Mouse (Mus musculus): Measurements from ENCODE around the gene Zfp383. TPM values are rescaled to one million over a fixed set of nuclear protein-coding genes. Genes with fewer than 3 reads are reported as not detected.

The Zfp383 gene
- polyA plus RNA-seq, 1 experiment from 2014 or later = 3.2 TPM

- H3K4me1 ChIP-seq (ENCODE audit: control insufficient read depth, insufficient read depth, low read length) = peaks cover 10% of the 10 kb centered on the region
- H3K4me2 ChIP-seq (ENCODE audit: low read depth, low read length) = peak overlapping the region; percentile 40
- 81% methylated on average over 4 of the region's 4 CpGs for WGBS
- H3K27ac ChIP-seq (ENCODE audit: low read length) = peak overlapping the region; percentile 87
- H3K36me3 ChIP-seq (ENCODE audit: control insufficient read depth, insufficient read depth) = peaks cover 29% of the 10 kb centered on the region
- no peak overlapping the region for H3K4me3 ChIP-seq (ENCODE audit: low read length)
- no peak for ATAC-seq (replicated peaks; ENCODE audit: extremely low read depth, insufficient read depth, low FRiP score)
- H3K9ac ChIP-seq (ENCODE audit: low read length) = peak overlapping the region; percentile 42
- H3K27me3 ChIP-seq (ENCODE audit: control insufficient read depth, insufficient read depth, low read length) = no peaks in the 10 kb centered on the region
- peaks cover 11% of the 10 kb centered on the region for H3K9me3 ChIP-seq (replicated peaks; ENCODE audit: control insufficient read depth, low read length)
These were observed 10.0 kb downstream of the Zfp383 start for GRCm38 (mm10) chr7:29918062-29918453.

GRCm38 (mm10) chr7:29921439-29922093, 13.5 kb downstream of the Zfp383 start:
- no peak overlapping the region for H3K4me2 ChIP-seq (ENCODE audit: low read depth, low read length)
- no peak for ATAC-seq (replicated peaks; ENCODE audit: extremely low read depth, insufficient read depth, low FRiP score)
- WGBS = 60% methylated on average over 6 of the region's 6 CpGs
- peaks cover 10% of the 10 kb centered on the region for H3K4me1 ChIP-seq (ENCODE audit: control insufficient read depth, insufficient read depth, low read length)
- H3K9me3 ChIP-seq (replicated peaks; ENCODE audit: control insufficient read depth, low read length) = no peaks in the 10 kb centered on the region
- no peak overlapping the region for H3K4me3 ChIP-seq (ENCODE audit: low read length)
- H3K27me3 ChIP-seq (ENCODE audit: control insufficient read depth, insufficient read depth, low read length) = no peaks in the 10 kb centered on the region
- H3K36me3 ChIP-seq (ENCODE audit: control insufficient read depth, insufficient read depth) = no peaks in the 10 kb centered on the region
- H3K9ac ChIP-seq (ENCODE audit: low read length) = no peak overlapping the region
- no peak overlapping the region for H3K27ac ChIP-seq (ENCODE audit: low read length)

GRCm38 (mm10) chr7:29922780-29923179, 14.8 kb downstream of the Zfp383 start:
- Histone ChIP-seq H3K9me3 (replicated peaks; ENCODE audit: control insufficient read depth, low read length) (no peaks in the 10 kb centered on the region), H3K4me2 (ENCODE audit: low read depth, low read length) (no peak overlapping the region), H3K4me3 (ENCODE audit: low read length) (no peak overlapping the region), H3K27me3 (ENCODE audit: control insufficient read depth, insufficient read depth, low read length) (no peaks in the 10 kb centered on the region), H3K36me3 (ENCODE audit: control insufficient read depth, insufficient read depth) (no peaks in the 10 kb centered on the region), H3K4me1 (ENCODE audit: control insufficient read depth, insufficient read depth, low read length) (peaks cover 4% of the 10 kb centered on the region), H3K9ac (ENCODE audit: low read length) (no peak overlapping the region), H3K27ac (ENCODE audit: low read length) (no peak overlapping the region)
- ATAC-seq (replicated peaks; ENCODE audit: extremely low read depth, insufficient read depth, low FRiP score) = no peak
- WGBS = 68% methylated on average over 2 of the region's 2 CpGs

DNA sequence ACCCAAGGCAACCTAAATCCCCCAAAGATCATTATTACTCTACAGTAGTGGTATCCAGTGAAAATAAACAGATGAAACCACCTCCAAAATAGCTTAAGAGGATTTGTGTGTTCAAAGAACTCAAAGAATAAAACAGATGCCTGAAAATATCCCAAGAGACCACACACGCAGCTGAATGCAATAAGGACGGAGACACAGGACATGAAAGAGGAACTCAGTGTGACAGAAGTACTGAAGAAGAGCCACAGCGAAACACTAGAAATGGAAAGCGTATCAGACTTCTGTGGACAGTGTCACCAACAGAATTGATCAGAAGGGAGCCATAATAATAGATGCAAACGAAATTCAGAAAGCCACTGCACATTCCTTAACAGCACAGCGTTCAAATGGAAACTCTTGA, 30.8 kb downstream of the Zfp383 start:
- Histone ChIP-seq H3K36me3 (ENCODE audit: control insufficient read depth, insufficient read depth) (peaks cover 36% of the 10 kb centered on the region), H3K9me3 (replicated peaks; ENCODE audit: control insufficient read depth, low read length) (no peaks in the 10 kb centered on the region), H3K27ac (ENCODE audit: low read length) (no peak overlapping the region), H3K4me1 (ENCODE audit: control insufficient read depth, insufficient read depth, low read length) (peaks cover 6% of the 10 kb centered on the region; the same call in 1 of the 2 replicates), H3K4me2 (ENCODE audit: low read depth, low read length) (no peak overlapping the region), H3K27me3 (ENCODE audit: control insufficient read depth, insufficient read depth, low read length) (no peaks in the 10 kb centered on the region), H3K9ac (ENCODE audit: low read length) (no peak overlapping the region), H3K4me3 (ENCODE audit: low read length) (no peak overlapping the region)
- no peak for ATAC-seq (replicated peaks; ENCODE audit: extremely low read depth, insufficient read depth, low FRiP score)
- 81% methylated on average over 6 of the region's 6 CpGs for WGBS

DNA sequence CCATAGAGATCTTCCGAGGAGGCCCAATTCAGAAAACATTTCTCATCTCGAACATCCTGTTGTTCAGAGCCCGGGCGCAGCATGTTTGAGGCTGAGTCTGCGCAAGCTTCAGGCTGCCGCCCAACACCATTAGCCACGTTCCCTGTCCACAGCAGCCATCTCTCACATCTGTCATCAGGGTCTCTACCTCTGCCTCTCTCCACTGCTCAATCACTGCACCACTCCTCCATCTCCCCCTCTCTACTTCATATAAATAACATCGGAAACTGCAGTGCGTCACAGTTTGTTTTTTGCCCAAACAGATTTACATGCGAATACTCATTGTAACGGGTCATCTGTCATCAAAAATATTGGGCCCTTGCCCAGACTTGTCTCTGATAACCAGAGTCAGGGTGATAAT, 33.0 kb downstream of the Zfp383 start:
- no peak overlapping the region; the same call in 1 of the 2 replicates for H3K9ac ChIP-seq (ENCODE audit: low read length)
- H3K4me2 ChIP-seq (ENCODE audit: low read depth, low read length) = no peak overlapping the region
- H3K36me3 ChIP-seq (ENCODE audit: control insufficient read depth, insufficient read depth) = peaks cover 15% of the 10 kb centered on the region
- no peak overlapping the region for H3K4me3 ChIP-seq (ENCODE audit: low read length)
- no peaks in the 10 kb centered on the region for H3K9me3 ChIP-seq (replicated peaks; ENCODE audit: control insufficient read depth, low read length)
- no peaks in the 10 kb centered on the region for H3K27me3 ChIP-seq (ENCODE audit: control insufficient read depth, insufficient read depth, low read length)
- WGBS = 49% methylated on average over 11 of the region's 11 CpGs
- H3K4me1 ChIP-seq (ENCODE audit: control insufficient read depth, insufficient read depth, low read length) = peaks cover 6% of the 10 kb centered on the region; the same call in 1 of the 2 replicates
- H3K27ac ChIP-seq (ENCODE audit: low read length) = 0 out of 2 replicates have a peak overlapping the region, but pooled peaks have one; percentile 10
- ATAC-seq (replicated peaks; ENCODE audit: extremely low read depth, insufficient read depth, low FRiP score) = peak; percentile 52; the same call in 1 of the 2 replicates

DNA sequence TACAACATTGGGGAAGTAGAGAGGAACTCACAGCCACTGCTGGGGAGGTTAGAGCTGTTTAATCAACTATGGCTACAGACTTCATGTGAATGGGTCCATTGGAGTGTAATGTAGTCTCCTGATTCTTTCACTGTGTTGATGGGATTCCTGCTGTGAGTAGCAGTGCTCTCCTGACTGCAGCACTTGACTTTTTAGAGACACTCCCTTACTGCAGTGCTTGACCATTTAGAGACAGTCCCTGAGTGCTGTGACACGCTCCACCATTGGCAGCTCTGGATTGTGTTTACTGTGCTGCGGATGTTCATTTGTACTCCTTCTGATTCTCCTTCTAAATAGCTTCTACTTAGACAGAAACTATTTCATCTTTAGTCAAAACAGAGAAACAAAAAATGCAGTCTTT, 34.7 kb downstream of the Zfp383 start:
- H3K9ac ChIP-seq (ENCODE audit: low read length) = no peak overlapping the region
- H3K4me3 ChIP-seq (ENCODE audit: low read length) = no peak overlapping the region
- WGBS = 38% methylated on average over 2 of the region's 2 CpGs
- no peaks in the 10 kb centered on the region for H3K9me3 ChIP-seq (replicated peaks; ENCODE audit: control insufficient read depth, low read length)
- no peak for ATAC-seq (replicated peaks; ENCODE audit: extremely low read depth, insufficient read depth, low FRiP score)
- H3K4me1 ChIP-seq (ENCODE audit: control insufficient read depth, insufficient read depth, low read length) = peaks cover 6% of the 10 kb centered on the region; the same call in 1 of the 2 replicates
- no peak overlapping the region for H3K4me2 ChIP-seq (ENCODE audit: low read depth, low read length)
- H3K27ac ChIP-seq (ENCODE audit: low read length) = no peak overlapping the region
- H3K36me3 ChIP-seq (ENCODE audit: control insufficient read depth, insufficient read depth) = 0 out of 2 replicates have a peak, but pooled peaks cover 6% of the 10 kb centered on the region
- no peaks in the 10 kb centered on the region for H3K27me3 ChIP-seq (ENCODE audit: control insufficient read depth, insufficient read depth, low read length)

GRCm38 (mm10) chr7:29943720-29944119, 35.7 kb downstream of the Zfp383 start:
- WGBS = 76% methylated on average over 2 of the region's 2 CpGs
- Histone ChIP-seq H3K4me3 (ENCODE audit: low read length) (no peak overlapping the region), H3K9ac (ENCODE audit: low read length) (no peak overlapping the region), H3K9me3 (replicated peaks; ENCODE audit: control insufficient read depth, low read length) (no peaks in the 10 kb centered on the region), H3K4me2 (ENCODE audit: low read depth, low read length) (no peak overlapping the region), H3K27me3 (ENCODE audit: control insufficient read depth, insufficient read depth, low read length) (no peaks in the 10 kb centered on the region), H3K27ac (ENCODE audit: low read length) (no peak overlapping the region), H3K36me3 (ENCODE audit: control insufficient read depth, insufficient read depth) (0 out of 2 replicates have a peak, but pooled peaks cover 4% of the 10 kb centered on the region), H3K4me1 (ENCODE audit: control insufficient read depth, insufficient read depth, low read length) (peaks cover 6% of the 10 kb centered on the region; the same call in 1 of the 2 replicates)
- ATAC-seq (replicated peaks; ENCODE audit: extremely low read depth, insufficient read depth, low FRiP score) = no peak

GRCm38 (mm10) chr7:29944201-29944600, 36.2 kb downstream of the Zfp383 start:
- Histone ChIP-seq H3K9ac (ENCODE audit: low read length) (no peak overlapping the region), H3K36me3 (ENCODE audit: control insufficient read depth, insufficient read depth) (0 out of 2 replicates have a peak, but pooled peaks cover 4% of the 10 kb centered on the region), H3K4me3 (ENCODE audit: low read length) (no peak overlapping the region), H3K9me3 (replicated peaks; ENCODE audit: control insufficient read depth, low read length) (no peaks in the 10 kb centered on the region), H3K27ac (ENCODE audit: low read length) (no peak overlapping the region), H3K4me2 (ENCODE audit: low read depth, low read length) (no peak overlapping the region), H3K27me3 (ENCODE audit: control insufficient read depth, insufficient read depth, low read length) (no peaks in the 10 kb centered on the region), H3K4me1 (ENCODE audit: control insufficient read depth, insufficient read depth, low read length) (peaks cover 6% of the 10 kb centered on the region; the same call in 1 of the 2 replicates)
- WGBS = 85% methylated on average over 2 of the region's 2 CpGs
- ATAC-seq (replicated peaks; ENCODE audit: extremely low read depth, insufficient read depth, low FRiP score) = no peak

DNA sequence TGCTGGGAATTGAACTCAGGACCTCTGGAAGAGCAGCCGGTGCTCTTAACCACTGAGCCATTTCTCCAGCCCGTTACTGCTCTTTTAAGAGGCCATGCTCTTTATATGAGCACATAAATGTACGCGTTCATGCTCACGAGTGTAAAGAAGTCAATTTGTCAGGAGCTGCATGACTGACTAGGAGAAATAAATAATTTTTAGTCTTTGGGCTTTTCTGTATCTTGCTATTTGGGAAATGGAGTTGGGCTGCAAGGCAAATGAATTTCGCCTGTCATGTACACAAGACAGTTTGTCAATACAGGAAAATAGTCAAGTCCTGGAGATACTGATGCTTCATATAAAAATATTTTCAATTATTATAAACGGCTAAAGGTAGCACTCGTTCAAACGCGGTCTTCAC, 45.1 kb downstream of the Zfp383 start:
- Histone ChIP-seq H3K4me3 (ENCODE audit: low read length) (peak overlapping the region; percentile 70), H3K4me2 (ENCODE audit: low read depth, low read length) (peak overlapping the region; percentile 81), H3K36me3 (ENCODE audit: control insufficient read depth, insufficient read depth) (no peaks in the 10 kb centered on the region; the same call in 1 of the 2 replicates), H3K9ac (ENCODE audit: low read length) (peak overlapping the region; percentile 92), H3K27ac (ENCODE audit: low read length) (peak overlapping the region; percentile 95), H3K4me1 (ENCODE audit: control insufficient read depth, insufficient read depth, low read length) (peaks cover 8% of the 10 kb centered on the region), H3K9me3 (replicated peaks; ENCODE audit: control insufficient read depth, low read length) (no peaks in the 10 kb centered on the region), H3K27me3 (ENCODE audit: control insufficient read depth, insufficient read depth, low read length) (no peaks in the 10 kb centered on the region)
- 42% methylated on average over 10 of the region's 10 CpGs for WGBS
- ATAC-seq (replicated peaks; ENCODE audit: extremely low read depth, insufficient read depth, low FRiP score) = no peak

Data from heart, embryonic 16.5 days (tissue).